Mouse (Mus musculus): Measurements from ENCODE around the gene Spen. TPM values are rescaled to one million over a fixed set of nuclear protein-coding genes. Genes with fewer than 3 reads are reported as not detected.
A peak's percentile ranks its signal among the peaks of the same experiment; 100 is the strongest.

The Spen gene
- polyA plus RNA-seq, 1 experiment = 46.9 TPM

DNA sequence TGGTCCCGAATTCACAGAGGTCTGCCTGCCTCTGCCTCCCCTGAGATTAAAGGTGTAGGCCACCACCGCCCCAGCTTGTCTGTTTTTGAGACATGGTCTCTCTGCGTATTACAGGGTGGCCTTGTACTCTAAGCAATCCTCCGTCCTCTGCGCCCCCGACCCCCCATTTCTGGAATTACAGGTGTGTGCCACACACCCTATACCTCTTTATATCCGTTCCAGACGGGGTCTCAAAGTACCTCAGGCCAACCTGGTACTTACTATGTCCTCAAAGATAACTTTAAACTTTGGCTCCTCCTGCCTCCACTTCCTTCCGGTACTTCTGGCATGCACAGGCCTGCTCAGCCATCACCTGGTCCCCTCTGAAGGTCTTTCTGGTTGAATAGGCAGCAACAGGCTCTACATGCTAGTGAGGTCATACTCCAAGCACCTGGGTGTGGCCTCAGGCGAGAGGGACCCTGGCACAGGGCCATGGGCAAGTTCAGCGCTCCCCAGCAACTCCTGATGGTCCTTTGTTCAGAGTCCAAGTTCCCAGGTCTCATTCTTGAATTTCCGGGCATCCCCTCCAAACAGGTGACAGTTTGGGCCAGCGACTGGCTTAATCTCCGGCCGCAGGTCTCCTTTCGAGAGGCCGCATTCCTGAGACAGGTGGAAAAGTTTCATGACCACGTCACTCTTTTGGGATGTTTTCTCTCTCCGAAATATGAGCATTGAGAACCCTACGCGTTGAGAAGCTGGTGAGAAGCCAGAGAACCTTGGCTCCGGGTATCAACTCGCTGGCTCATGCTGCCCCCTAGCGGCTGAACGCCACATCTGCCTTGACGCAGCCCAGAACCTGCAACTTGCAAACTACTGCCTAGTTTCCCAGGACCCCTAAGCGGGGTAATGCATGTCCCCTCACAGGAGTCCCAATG, 36.6 kb upstream of the Spen start:
- Histone ChIP-seq H3K4me1 (ENCODE audit: control insufficient read depth, insufficient read depth, low read length) (peaks cover 13% of the 10 kb centered on the region), H3K4me3 (ENCODE audit: low read depth, low read length) (peak overlapping the region; percentile 38), H3K9ac (ENCODE audit: low read depth, poor library complexity, severe bottlenecking) (peak overlapping the region; percentile 43), H3K9me3 (replicated peaks; ENCODE audit: control insufficient read depth, insufficient read depth, low read length, poor library complexity, severe bottlenecking) (no peaks in the 10 kb centered on the region), H3K27ac (ENCODE audit: insufficient read depth, low read length) (peak overlapping the region; percentile 16; the same call in 1 of the 2 replicates), H3K27me3 (ENCODE audit: control insufficient read depth, insufficient read depth, low read length, poor library complexity, severe bottlenecking) (no peaks in the 10 kb centered on the region), H3K36me3 (ENCODE audit: control insufficient read depth, insufficient read depth, low read length, poor library complexity, severe bottlenecking) (peaks cover 19% of the 10 kb centered on the region)
- TF ChIP-seq EP300 (IDR thresholded peaks at IDR 0.05; ENCODE audit: insufficient read depth, low read depth, low read length) (no peak), POLR2A (IDR thresholded peaks at IDR 0.05; ENCODE audit: insufficient read depth, low read length) (no peak), CTCF (IDR thresholded peaks at IDR 0.05; ENCODE audit: low read depth, low read length) (peak; percentile 96)

DNA sequence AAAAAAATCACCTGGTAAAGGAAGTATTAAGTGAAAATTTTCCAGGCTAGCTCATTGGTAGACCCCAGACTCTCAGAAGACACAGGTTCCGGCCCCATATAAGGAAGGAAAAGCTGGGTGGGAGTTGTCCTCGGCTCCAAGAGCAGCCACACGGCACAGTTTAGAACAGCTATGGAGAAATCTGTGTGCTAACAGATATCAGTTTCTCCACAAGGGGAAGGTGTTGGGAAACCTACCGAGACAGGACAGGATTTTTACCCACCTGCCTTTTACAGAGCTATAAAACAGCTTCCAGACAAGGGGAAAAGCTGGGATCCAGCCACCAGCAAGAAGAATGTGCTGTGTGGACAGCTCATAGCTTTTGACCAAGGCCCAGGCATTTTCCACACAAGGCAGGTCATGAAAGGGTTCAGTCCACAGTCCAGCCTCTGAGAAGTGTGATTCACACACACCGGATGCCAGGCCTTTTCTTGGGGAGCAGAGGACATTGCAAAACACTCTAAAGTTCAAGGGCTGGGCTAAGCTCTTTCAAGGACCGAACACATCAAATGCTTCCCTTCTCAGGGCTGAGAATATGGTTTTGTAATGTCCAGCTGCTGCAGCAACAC, 35.1 kb upstream of the Spen start:
- Histone ChIP-seq H3K27me3 (ENCODE audit: control insufficient read depth, insufficient read depth, low read length, poor library complexity, severe bottlenecking) (no peaks in the 10 kb centered on the region), H3K9me3 (replicated peaks; ENCODE audit: control insufficient read depth, insufficient read depth, low read length, poor library complexity, severe bottlenecking) (no peaks in the 10 kb centered on the region), H3K36me3 (ENCODE audit: control insufficient read depth, insufficient read depth, low read length, poor library complexity, severe bottlenecking) (peaks cover 6% of the 10 kb centered on the region; the same call in 1 of the 2 replicates), H3K27ac (ENCODE audit: insufficient read depth, low read length) (peak overlapping the region; percentile 11), H3K4me1 (ENCODE audit: control insufficient read depth, insufficient read depth, low read length) (peaks cover 18% of the 10 kb centered on the region), H3K4me3 (ENCODE audit: low read depth, low read length) (peak overlapping the region; percentile 8), H3K9ac (ENCODE audit: low read depth, poor library complexity, severe bottlenecking) (peak overlapping the region; percentile 53)
- TF ChIP-seq POLR2A (IDR thresholded peaks at IDR 0.05; ENCODE audit: insufficient read depth, low read length) = no peak
- TF ChIP-seq EP300 (IDR thresholded peaks at IDR 0.05; ENCODE audit: insufficient read depth, low read depth, low read length) = no peak
- no peak for TF ChIP-seq CTCF (IDR thresholded peaks at IDR 0.05; ENCODE audit: low read depth, low read length)

- Histone ChIP-seq H3K4me3 (ENCODE audit: low read depth, low read length) (peak overlapping the region; percentile 20), H3K9me3 (replicated peaks; ENCODE audit: control insufficient read depth, insufficient read depth, low read length, poor library complexity, severe bottlenecking) (no peaks in the 10 kb centered on the region), H3K27me3 (ENCODE audit: control insufficient read depth, insufficient read depth, low read length, poor library complexity, severe bottlenecking) (no peaks in the 10 kb centered on the region), H3K4me1 (ENCODE audit: control insufficient read depth, insufficient read depth, low read length) (peaks cover 18% of the 10 kb centered on the region), H3K27ac (ENCODE audit: insufficient read depth, low read length) (peak overlapping the region; percentile 59), H3K9ac (ENCODE audit: low read depth, poor library complexity, severe bottlenecking) (peak overlapping the region; percentile 53), H3K36me3 (ENCODE audit: control insufficient read depth, insufficient read depth, low read length, poor library complexity, severe bottlenecking) (peaks cover 6% of the 10 kb centered on the region; the same call in 1 of the 2 replicates)
- TF ChIP-seq EP300 (IDR thresholded peaks at IDR 0.05; ENCODE audit: insufficient read depth, low read depth, low read length) = peak; percentile 31; the same call in 1 of the 2 replicates
- no peak for TF ChIP-seq POLR2A (IDR thresholded peaks at IDR 0.05; ENCODE audit: insufficient read depth, low read length)
- no peak for TF ChIP-seq CTCF (IDR thresholded peaks at IDR 0.05; ENCODE audit: low read depth, low read length)
Measured at GRCm38 (mm10) chr4:141572668-141573358, 34.4 kb upstream of the Spen start.

DNA sequence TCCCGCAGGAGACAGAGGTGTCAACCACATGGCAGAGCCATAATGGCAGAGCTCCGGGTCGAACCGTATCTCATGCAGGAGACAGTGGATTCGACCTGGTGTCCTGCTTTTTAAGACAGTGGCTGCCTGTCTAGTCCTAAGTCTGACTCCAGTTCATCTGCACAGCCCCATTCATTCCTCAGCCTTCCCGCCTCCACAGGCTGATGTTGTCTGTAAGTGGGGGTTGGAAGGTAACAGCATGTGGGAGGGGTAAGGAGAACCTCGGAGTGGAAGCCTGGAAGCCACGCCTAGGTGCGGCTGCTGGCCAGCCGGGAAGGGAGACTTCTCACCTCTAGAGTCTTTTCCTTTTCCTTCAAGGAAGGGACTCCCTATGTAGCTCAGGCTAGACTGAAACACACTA, 33.5 kb upstream of the Spen start:
- Histone ChIP-seq H3K9me3 (replicated peaks; ENCODE audit: control insufficient read depth, insufficient read depth, low read length, poor library complexity, severe bottlenecking) (no peaks in the 10 kb centered on the region), H3K9ac (ENCODE audit: low read depth, poor library complexity, severe bottlenecking) (peak overlapping the region; percentile 53), H3K27me3 (ENCODE audit: control insufficient read depth, insufficient read depth, low read length, poor library complexity, severe bottlenecking) (no peaks in the 10 kb centered on the region), H3K4me3 (ENCODE audit: low read depth, low read length) (peak overlapping the region; percentile 20), H3K36me3 (ENCODE audit: control insufficient read depth, insufficient read depth, low read length, poor library complexity, severe bottlenecking) (no peaks in the 10 kb centered on the region), H3K4me1 (ENCODE audit: control insufficient read depth, insufficient read depth, low read length) (peaks cover 18% of the 10 kb centered on the region), H3K27ac (ENCODE audit: insufficient read depth, low read length) (peak overlapping the region; percentile 59)
- TF ChIP-seq EP300 (IDR thresholded peaks at IDR 0.05; ENCODE audit: insufficient read depth, low read depth, low read length) (peak; percentile 91), CTCF (IDR thresholded peaks at IDR 0.05; ENCODE audit: low read depth, low read length) (no peak)

- no peaks in the 10 kb centered on the region for H3K36me3 ChIP-seq (ENCODE audit: control insufficient read depth, insufficient read depth, low read length, poor library complexity, severe bottlenecking)
- H3K9me3 ChIP-seq (replicated peaks; ENCODE audit: control insufficient read depth, insufficient read depth, low read length, poor library complexity, severe bottlenecking) = no peaks in the 10 kb centered on the region
- peaks cover 18% of the 10 kb centered on the region for H3K4me1 ChIP-seq (ENCODE audit: control insufficient read depth, insufficient read depth, low read length)
- no peaks in the 10 kb centered on the region for H3K27me3 ChIP-seq (ENCODE audit: control insufficient read depth, insufficient read depth, low read length, poor library complexity, severe bottlenecking)
- H3K9ac ChIP-seq (ENCODE audit: low read depth, poor library complexity, severe bottlenecking) = peak overlapping the region; percentile 45
- no peak for TF ChIP-seq CTCF (IDR thresholded peaks at IDR 0.05; ENCODE audit: low read depth, low read length)
- TF ChIP-seq POLR2A (IDR thresholded peaks at IDR 0.05; ENCODE audit: insufficient read depth, low read length) = peak; percentile 31
- peak; percentile 100 for TF ChIP-seq EP300 (IDR thresholded peaks at IDR 0.05; ENCODE audit: insufficient read depth, low read depth, low read length)
- H3K4me3 ChIP-seq (ENCODE audit: low read depth, low read length) = peak overlapping the region; percentile 55
- peak overlapping the region; percentile 57 for H3K27ac ChIP-seq (ENCODE audit: insufficient read depth, low read length)
Measured at GRCm38 (mm10) chr4:141571337-141571739, 32.9 kb upstream of the Spen start.
